Mouse (Mus musculus) neural tube, embryonic 11.5 days (tissue): ENCODE measurements at regions not wholly inside any gene's neighbourhood (a gene's known extent, or its start where the extent isn't known, plus 50 kb on each side); places are given as distances from the start of the nearest gene placed in this dataset.

Experiments used
- ATAC-seq: fragments of 200-750 bp; cut with Nextera tagmentation; 2 replicates; pipeline ENCODE4 v1.8.0; 2017; ENCODE audit warnings: moderate number of reproducible peaks, mild to moderate bottlenecking, moderate TSS enrichment, moderate library complexity; ENCODE audit not compliant: insufficient read depth, low FRiP score, low TSS enrichment
- DNase-seq: peaks from one replicate; pipeline ENCODE4 v3.0.0-alpha.2; 2015; ENCODE audit warnings: low spot score
- H3K27ac ChIP-seq: fragments of 300-500 bp; sonication (generic); 2 replicates; pipeline ENCODE4 v1.5.1; 2014; ENCODE audit warnings: low read depth, mild to moderate bottlenecking, low read length
- H3K27me3 ChIP-seq: fragments of 300-500 bp; sonication (generic); 2 replicates; pipeline ENCODE4 v1.6.1; 2014; ENCODE audit warnings: mild to moderate bottlenecking, low read length, mixed read lengths; ENCODE audit not compliant: control insufficient read depth, insufficient read depth
- H3K36me3 ChIP-seq: fragments of 300-500 bp; sonication (generic); 2 replicates; pipeline ENCODE4 v1.6.1; 2014; ENCODE audit warnings: mild to moderate bottlenecking, low read length, moderate library complexity, mixed read lengths; ENCODE audit not compliant: control insufficient read depth, insufficient read depth
- H3K4me1 ChIP-seq: fragments of 300-500 bp; sonication (generic); 2 replicates; pipeline ENCODE4 v1.6.1; 2014; ENCODE audit warnings: low read length, mixed read lengths; ENCODE audit not compliant: control insufficient read depth, insufficient read depth
- H3K4me2 ChIP-seq: fragments of 300-500 bp; sonication (generic); 2 replicates; pipeline ENCODE4 v1.6.1; 2014; ENCODE audit warnings: low read depth, mild to moderate bottlenecking, moderate library complexity
- H3K4me3 ChIP-seq: fragments of 300-500 bp; sonication (generic); 2 replicates; pipeline ENCODE4 v1.5.1; 2014; ENCODE audit warnings: low read depth, low read length
- H3K9ac ChIP-seq: fragments of 300-500 bp; sonication (generic); 2 replicates; pipeline ENCODE4 v1.6.1; 2014; ENCODE audit warnings: mild to moderate bottlenecking, low read length
- H3K9me3 ChIP-seq: fragments of 300-500 bp; sonication (generic); 2 replicates; pipeline ENCODE4 v1.6.1; 2016; ENCODE audit warnings: low read length; ENCODE audit not compliant: control insufficient read depth
- WGBS: fragments of 180-500 bp; shearing (Covaris S2); extraction: QIAGEN DNeasy Blood & Tissue Kit; methylation state at CpG from one replicate; pipeline ENCODE4 v1.1.7; 2014; 5-methylcytosine and 5-hydroxymethylcytosine counted together

- Histone ChIP-seq H3K27me3 (no peaks in the 10 kb centered on the region), H3K36me3 (no peaks in the 10 kb centered on the region), H3K9me3 (no peaks in the 10 kb centered on the region), H3K4me1 (no peaks in the 10 kb centered on the region), H3K4me2 (no peak overlapping the region), H3K27ac (no peak overlapping the region), H3K4me3 (no peak overlapping the region), H3K9ac (no peak overlapping the region)
- ATAC-seq: no peak
- DNase-seq: no peak
- WGBS: 74% methylated on average over 4 of the region's 4 CpGs
Measured at GRCm38 (mm10) chr2:178606733-178607132, 176.4 kb downstream of the Cdh26 start.

GRCm38 (mm10) chr2:178610211-178610975 is 180.1 kb downstream of the Cdh26 start:
- DNase-seq (no peak), ATAC-seq (no peak)
- H3K27ac ChIP-seq: no peak overlapping the region
- no peaks in the 10 kb centered on the region for H3K9me3 ChIP-seq
- H3K4me2 ChIP-seq: no peak overlapping the region
- no peaks in the 10 kb centered on the region for H3K36me3 ChIP-seq
- H3K4me3 ChIP-seq: no peak overlapping the region
- H3K9ac ChIP-seq: no peak overlapping the region
- no peaks in the 10 kb centered on the region for H3K27me3 ChIP-seq
- no peaks in the 10 kb centered on the region for H3K4me1 ChIP-seq
- WGBS: 37% methylated on average over 18 of the region's 18 CpGs

GRCm38 (mm10) chr2:178614761-178615160 is 184.4 kb downstream of the Cdh26 start:
- no peak overlapping the region for H3K4me2 ChIP-seq
- H3K27ac ChIP-seq: no peak overlapping the region
- H3K4me1 ChIP-seq: no peaks in the 10 kb centered on the region
- H3K9me3 ChIP-seq: no peaks in the 10 kb centered on the region
- H3K4me3 ChIP-seq: no peak overlapping the region
- H3K9ac ChIP-seq: no peak overlapping the region
- WGBS: 70% methylated on average over 7 of the region's 7 CpGs
- ATAC-seq: no peak
- DNase-seq: no peak
- no peaks in the 10 kb centered on the region for H3K27me3 ChIP-seq
- H3K36me3 ChIP-seq: no peaks in the 10 kb centered on the region

GRCm38 (mm10) chr2:178622801-178623200 is 192.5 kb downstream of the Cdh26 start:
- DNase-seq (no peak), ATAC-seq (no peak)
- Histone ChIP-seq H3K4me1 (no peaks in the 10 kb centered on the region), H3K4me2 (no peak overlapping the region), H3K27me3 (no peaks in the 10 kb centered on the region), H3K4me3 (no peak overlapping the region), H3K27ac (no peak overlapping the region), H3K9me3 (no peaks in the 10 kb centered on the region), H3K9ac (no peak overlapping the region), H3K36me3 (no peaks in the 10 kb centered on the region)
- 75% methylated on average over 3 of the region's 3 CpGs for WGBS

GRCm38 (mm10) chr2:178624475-178624874 is 194.1 kb downstream of the Cdh26 start:
- no peak for ATAC-seq
- H3K27ac ChIP-seq: no peak overlapping the region
- no peak overlapping the region for H3K4me3 ChIP-seq
- no peak overlapping the region for H3K4me2 ChIP-seq
- DNase-seq: no peak
- WGBS: 83% methylated on average over 3 of the region's 3 CpGs
- no peaks in the 10 kb centered on the region for H3K9me3 ChIP-seq
- no peaks in the 10 kb centered on the region for H3K36me3 ChIP-seq
- H3K9ac ChIP-seq: no peak overlapping the region
- H3K4me1 ChIP-seq: no peaks in the 10 kb centered on the region
- no peaks in the 10 kb centered on the region for H3K27me3 ChIP-seq

GRCm38 (mm10) chr2:178624907-178625306 is 194.6 kb downstream of the Cdh26 start:
- ATAC-seq (no peak), DNase-seq (no peak)
- Histone ChIP-seq H3K27ac (no peak overlapping the region), H3K36me3 (no peaks in the 10 kb centered on the region), H3K4me2 (no peak overlapping the region), H3K27me3 (no peaks in the 10 kb centered on the region), H3K9ac (no peak overlapping the region), H3K4me1 (no peaks in the 10 kb centered on the region), H3K4me3 (no peak overlapping the region), H3K9me3 (no peaks in the 10 kb centered on the region)
- 89% methylated on average over 1 of the region's 1 CpGs for whole genome bisulfite sequencing

GRCm38 (mm10) chr2:178629756-178630155 is 199.4 kb downstream of the Cdh26 start:
- ATAC-seq (peak; percentile 52; the same call in 1 of the 2 replicates), DNase-seq (peak; percentile 69)
- WGBS: 27% methylated on average over 7 of the region's 7 CpGs
- Histone ChIP-seq H3K4me2 (no peak overlapping the region), H3K27ac (no peak overlapping the region), H3K4me1 (peaks cover 4% of the 10 kb centered on the region; the same call in 1 of the 2 replicates), H3K36me3 (no peaks in the 10 kb centered on the region), H3K27me3 (no peaks in the 10 kb centered on the region), H3K9ac (no peak overlapping the region), H3K4me3 (no peak overlapping the region), H3K9me3 (no peaks in the 10 kb centered on the region)

- no peaks in the 10 kb centered on the region for H3K36me3 ChIP-seq
- H3K9ac ChIP-seq: no peak overlapping the region
- WGBS: 76% methylated on average over 12 of the region's 12 CpGs
- peaks cover 5% of the 10 kb centered on the region; the same call in 1 of the 2 replicates for H3K4me1 ChIP-seq
- no peak overlapping the region for H3K4me2 ChIP-seq
- no peak overlapping the region for H3K27ac ChIP-seq
- peak; percentile 18 for DNase-seq
- ATAC-seq: no peak
- no peak overlapping the region for H3K4me3 ChIP-seq
- no peaks in the 10 kb centered on the region for H3K27me3 ChIP-seq
- H3K9me3 ChIP-seq: no peaks in the 10 kb centered on the region
Measured at GRCm38 (mm10) chr2:178630511-178630910, 200.2 kb downstream of the Cdh26 start.

- H3K27ac ChIP-seq: no peak overlapping the region
Measured at GRCm38 (mm10) chr2:178631336-178631735, 201.0 kb downstream of the Cdh26 start.

More at GRCm38 (mm10) chr2:178631336-178631735, 201.0 kb downstream of the Cdh26 start:
- no peaks in the 10 kb centered on the region for H3K9me3 ChIP-seq
- H3K4me2 ChIP-seq: no peak overlapping the region
- no peak overlapping the region for H3K4me3 ChIP-seq
- DNase-seq: peak; percentile 6
- 42% methylated on average over 3 of the region's 3 CpGs for WGBS
- no peak for ATAC-seq
- no peaks in the 10 kb centered on the region for H3K36me3 ChIP-seq
- no peak overlapping the region for H3K9ac ChIP-seq
- no peaks in the 10 kb centered on the region for H3K27me3 ChIP-seq
- H3K4me1 ChIP-seq: peaks cover 5% of the 10 kb centered on the region; the same call in 1 of the 2 replicates
